Mouse (Mus musculus) forebrain, postnatal 0 days (tissue): ENCODE results near the gene Cotl1. TPM values are rescaled to one million over a fixed set of nuclear protein-coding genes. Genes with fewer than 3 reads are reported as not detected.
A peak's percentile ranks its signal among the peaks of the same experiment; 100 is the strongest.

Experiments
- ATAC-seq: fragments of 200-750 bp; cut with Nextera tagmentation; 2 replicates; pipeline ENCODE4 v1.8.0; 2017; ENCODE audit warnings: mild to moderate bottlenecking, moderate library complexity
- DNase-seq: peaks from one replicate; pipeline ENCODE4 v3.0.0-alpha.2; 2015
- H3K27ac ChIP-seq: fragments of 300-500 bp; sonication (generic); 2 replicates; pipeline ENCODE4 v1.5.1; 2014; ENCODE audit warnings: low read depth, mild to moderate bottlenecking, antibody characterized with exemption, low read length, moderate library complexity, mixed read lengths
- H3K27me3 ChIP-seq: fragments of 300-500 bp; sonication (generic); 2 replicates; pipeline ENCODE4 v1.6.1; 2014; ENCODE audit warnings: mild to moderate bottlenecking, low read length, mixed read lengths; ENCODE audit not compliant: insufficient read depth
- H3K36me3 ChIP-seq: fragments of 300-500 bp; sonication (generic); 2 replicates; pipeline ENCODE4 v1.6.1; 2014; ENCODE audit warnings: mild to moderate bottlenecking, moderate library complexity; ENCODE audit not compliant: insufficient read depth
- H3K4me1 ChIP-seq: fragments of 300-500 bp; sonication (generic); 2 replicates; pipeline ENCODE4 v1.6.1; 2014; ENCODE audit warnings: antibody characterized with exemption; ENCODE audit not compliant: insufficient read depth
- H3K4me2 ChIP-seq: fragments of 300-500 bp; sonication (generic); 2 replicates; pipeline ENCODE4 v1.6.1; 2014; ENCODE audit warnings: low read depth, mild to moderate bottlenecking, moderate library complexity
- H3K4me3 ChIP-seq: fragments of 300-500 bp; sonication (generic); 2 replicates; pipeline ENCODE4 v1.5.1; 2014; ENCODE audit warnings: low read depth, low read length, mixed read lengths
- H3K9ac ChIP-seq: fragments of 300-500 bp; sonication (generic); 2 replicates; pipeline ENCODE4 v1.6.1; 2014; ENCODE audit warnings: mild to moderate bottlenecking
- H3K9me3 ChIP-seq: fragments of 300-500 bp; sonication (generic); 2 replicates; pipeline ENCODE4 v1.6.1; 2016; ENCODE audit warnings: low read length
- CTCF ChIP-seq: sonication (generic); IDR thresholded peaks from 2 replicates; pipeline ENCODE4 v1.5.1; 2016; ENCODE audit warnings: antibody characterized with exemption, control low read depth, low read depth
- WGBS: fragments of 180-500 bp; shearing (Covaris S2); extraction: QIAGEN DNeasy Blood & Tissue Kit; methylation state at CpG from one replicate; pipeline ENCODE4 v1.1.7; 2014; 5-methylcytosine and 5-hydroxymethylcytosine counted together
- polyA plus RNA-seq: library from polyadenylated mRNA; unstranded; fragments of >200 nt; fragmentation: Nextera tagmentation; extraction: Ambion mirVana; gene quantifications from 2 replicates; pipeline ENCODE4 v1.2.1, GENCODE M21; 2015
- total RNA-seq: library from RNA; depleted of rRNA; stranded (reverse); fragments of >200 nt; gene quantifications from 2 replicates; pipeline ENCODE4 v1.2.3, GENCODE M21; 2014

Gene Cotl1
- total and polyA plus RNA-seq, 2 experiments from 2014 or later, result 134 to 224 TPM

- H3K4me3 ChIP-seq, result peak overlapping the region; percentile 66
- H3K9me3 ChIP-seq, result no peaks in the 10 kb centered on the region
- peaks cover 9% of the 10 kb centered on the region; the same call in 1 of the 2 replicates for H3K36me3 ChIP-seq
- peaks cover 39% of the 10 kb centered on the region for H3K4me1 ChIP-seq
- no peak for TF ChIP-seq CTCF
- DNase-seq (peak; percentile 42), ATAC-seq (no peak)
- H3K4me2 ChIP-seq, result peak overlapping the region; percentile 78
- H3K27me3 ChIP-seq, result no peaks in the 10 kb centered on the region
- peak overlapping the region; percentile 54 for H3K27ac ChIP-seq
- peak overlapping the region; percentile 68 for H3K9ac ChIP-seq
- WGBS, result 15% methylated on average over 14 of the region's 14 CpGs
These were observed 824 bp downstream of the Cotl1 start for GRCm38 (mm10) chr8:119839419-119840021.

GRCm38 (mm10) chr8:119838983-119839340 lies 1.4 kb downstream of the Cotl1 start:
- Histone ChIP-seq H3K4me1 (peaks cover 39% of the 10 kb centered on the region), H3K9me3 (no peaks in the 10 kb centered on the region), H3K27me3 (no peaks in the 10 kb centered on the region), H3K36me3 (peaks cover 9% of the 10 kb centered on the region; the same call in 1 of the 2 replicates), H3K4me2 (peak overlapping the region; percentile 78), H3K9ac (peak overlapping the region; percentile 68), H3K4me3 (peak overlapping the region; percentile 66), H3K27ac (peak overlapping the region; percentile 2; the same call in 1 of the 2 replicates)
- TF ChIP-seq CTCF, result no peak
- ATAC-seq (no peak), DNase-seq (peak; percentile 30)
- 41% methylated on average over 4 of the region's 4 CpGs for WGBS

GRCm38 (mm10) chr8:119838100-119838982 lies 2.0 kb downstream of the Cotl1 start:
- Histone ChIP-seq H3K9me3 (no peaks in the 10 kb centered on the region), H3K27me3 (no peaks in the 10 kb centered on the region), H3K4me3 (peak overlapping the region; percentile 66), H3K9ac (peak overlapping the region; percentile 68), H3K36me3 (peaks cover 9% of the 10 kb centered on the region; the same call in 1 of the 2 replicates), H3K27ac (0 out of 2 replicates have a peak overlapping the region, but pooled peaks have one; percentile 15), H3K4me2 (peak overlapping the region; percentile 78), H3K4me1 (peaks cover 39% of the 10 kb centered on the region)
- ATAC-seq (no peak), DNase-seq (no peak)
- no peak for TF ChIP-seq CTCF
- 62% methylated on average over 19 of the region's 19 CpGs for WGBS

- no peaks in the 10 kb centered on the region for H3K9me3 ChIP-seq
- no peaks in the 10 kb centered on the region for H3K27me3 ChIP-seq
- peak overlapping the region; percentile 66 for H3K4me3 ChIP-seq
- H3K9ac ChIP-seq, result peak overlapping the region; percentile 25; the same call in 1 of the 2 replicates
- peak overlapping the region; percentile 78 for H3K4me2 ChIP-seq
- ATAC-seq (no peak), DNase-seq (peak; percentile 40)
- peaks cover 9% of the 10 kb centered on the region; the same call in 1 of the 2 replicates for H3K36me3 ChIP-seq
- TF ChIP-seq CTCF, result no peak
- H3K27ac ChIP-seq, result peak overlapping the region; percentile 15; the same call in 1 of the 2 replicates
- WGBS, result 49% methylated on average over 10 of the region's 10 CpGs
- peaks cover 39% of the 10 kb centered on the region for H3K4me1 ChIP-seq
These were observed 2.7 kb downstream of the Cotl1 start for GRCm38 (mm10) chr8:119837553-119838071.

GRCm38 (mm10) chr8:119836831-119837230 lies 3.5 kb downstream of the Cotl1 start:
- Histone ChIP-seq H3K4me2 (peak overlapping the region; percentile 78), H3K27ac (no peak overlapping the region), H3K9ac (0 out of 2 replicates have a peak overlapping the region, but pooled peaks have one; percentile 25), H3K27me3 (no peaks in the 10 kb centered on the region), H3K9me3 (no peaks in the 10 kb centered on the region), H3K36me3 (peaks cover 9% of the 10 kb centered on the region; the same call in 1 of the 2 replicates), H3K4me1 (peaks cover 46% of the 10 kb centered on the region), H3K4me3 (no peak overlapping the region)
- no peak for TF ChIP-seq CTCF
- DNase-seq (no peak), ATAC-seq (no peak)
- WGBS, result 71% methylated on average over 4 of the region's 4 CpGs

- no peak overlapping the region for H3K4me2 ChIP-seq
- peaks cover 9% of the 10 kb centered on the region; the same call in 1 of the 2 replicates for H3K36me3 ChIP-seq
- DNase-seq (no peak), ATAC-seq (no peak)
- H3K4me3 ChIP-seq, result no peak overlapping the region
- no peaks in the 10 kb centered on the region for H3K27me3 ChIP-seq
- H3K4me1 ChIP-seq, result peaks cover 45% of the 10 kb centered on the region
- no peak for TF ChIP-seq CTCF
- 59% methylated on average over 5 of the region's 5 CpGs for WGBS
- no peaks in the 10 kb centered on the region for H3K9me3 ChIP-seq
- H3K27ac ChIP-seq, result no peak overlapping the region
- no peak overlapping the region for H3K9ac ChIP-seq
These were observed 5.1 kb downstream of the Cotl1 start for GRCm38 (mm10) chr8:119835270-119835669.
